Mouse (Mus musculus) hindbrain, embryonic 12.5 days (tissue): Measurements from ENCODE around the gene Ttyh2. TPM values are rescaled to one million over a fixed set of nuclear protein-coding genes. Genes with fewer than 3 reads are reported as not detected.

Source experiments
- ATAC-seq: fragments of 200-750 bp; cut with Nextera tagmentation; 2 replicates; pipeline ENCODE4 v1.8.0; 2017; ENCODE audit warnings: moderate TSS enrichment; ENCODE audit not compliant: low FRiP score
- H3K27ac ChIP-seq: fragments of 300-500 bp; sonication (generic); 2 replicates; pipeline ENCODE4 v1.5.1; 2016; ENCODE audit warnings: mild to moderate bottlenecking
- H3K27me3 ChIP-seq: fragments of 300-500 bp; sonication (generic); 2 replicates; pipeline ENCODE4 v1.6.1; 2016; ENCODE audit warnings: mild to moderate bottlenecking
- H3K36me3 ChIP-seq: fragments of 300-500 bp; sonication (generic); 2 replicates; pipeline ENCODE4 v1.6.1; 2016; ENCODE audit warnings: mild to moderate bottlenecking
- H3K4me1 ChIP-seq: fragments of 300-500 bp; sonication (generic); 2 replicates; pipeline ENCODE4 v1.6.1; 2016
- H3K4me2 ChIP-seq: fragments of 300-500 bp; sonication (generic); replicated peaks from 2 replicates; pipeline ENCODE4 v1.6.1; 2016; ENCODE audit warnings: mild to moderate bottlenecking
- H3K4me3 ChIP-seq: fragments of 300-500 bp; sonication (generic); 2 replicates; pipeline ENCODE4 v1.5.1; 2016; ENCODE audit warnings: mild to moderate bottlenecking
- H3K9ac ChIP-seq: fragments of 300-500 bp; sonication (generic); 2 replicates; pipeline ENCODE4 v1.6.1; 2016; ENCODE audit warnings: mild to moderate bottlenecking, moderate library complexity
- H3K9me3 ChIP-seq: fragments of 300-500 bp; sonication (generic); replicated peaks from 2 replicates; pipeline ENCODE4 v1.6.1; 2016; ENCODE audit warnings: mild to moderate bottlenecking
- WGBS: fragments of 180-500 bp; shearing (Covaris S2); methylation state at CpG from one replicate; pipeline ENCODE4 v1.1.7; 2016; 5-methylcytosine and 5-hydroxymethylcytosine counted together
- polyA plus RNA-seq: library from polyadenylated mRNA; unstranded; fragments of >200 nt; fragmentation: Nextera tagmentation; extraction: Ambion mirVana; gene quantifications from 2 replicates; pipeline ENCODE4 v1.2.1, GENCODE M21; 2016

Gene Ttyh2
- 18.0 and 23.8 TPM in 2 replicates for polyA plus RNA-seq

GRCm38 (mm10) chr11:114675341-114675825 is at the start of gene Ttyh2:
Gene Ttyh2, plus strand, starts transcription at chr11:114675431.
- Histone ChIP-seq H3K9ac (peak within 1 kb of the TSS; percentile 56), H3K27ac (0 out of 2 replicates have a peak within 1 kb of the TSS, but pooled peaks have one; percentile 44), H3K9me3 (no peaks in the 10 kb centered on the region), H3K4me1 (peaks cover 48% of the 10 kb centered on the region), H3K27me3 (0 out of 2 replicates have a peak, but pooled peaks cover 13% of the 10 kb centered on the region), H3K4me3 (peak within 1 kb of the TSS; percentile 53), H3K36me3 (peaks cover 35% of the 10 kb centered on the region), H3K4me2 (peak within 1 kb of the TSS; percentile 88)
- 0% methylated on average over 40 of the region's 40 CpGs for WGBS
- ATAC-seq, result peak; percentile 83

- WGBS, result 67% methylated on average over 13 of the region's 13 CpGs
- H3K27me3 ChIP-seq, result no peaks in the 10 kb centered on the region
- no peaks in the 10 kb centered on the region for H3K36me3 ChIP-seq
- peaks cover 8% of the 10 kb centered on the region; the same call in 1 of the 2 replicates for H3K9me3 ChIP-seq
- no peaks in the 10 kb centered on the region for H3K4me1 ChIP-seq
- H3K9ac ChIP-seq, result no peak overlapping the region
- H3K27ac ChIP-seq, result no peak overlapping the region
- no peak overlapping the region for H3K4me2 ChIP-seq
- ATAC-seq, result no peak
- no peak overlapping the region for H3K4me3 ChIP-seq
Measured at GRCm38 (mm10) chr11:114626071-114626690, 49.0 kb upstream of the Ttyh2 start.

- no peaks in the 10 kb centered on the region for H3K36me3 ChIP-seq
- H3K4me1 ChIP-seq, result no peaks in the 10 kb centered on the region
- WGBS, result 80% methylated on average over 5 of the region's 6 CpGs
- no peak for ATAC-seq
- H3K4me2 ChIP-seq, result no peak overlapping the region
- H3K27me3 ChIP-seq, result no peaks in the 10 kb centered on the region
- no peak overlapping the region for H3K27ac ChIP-seq
- no peak overlapping the region for H3K9ac ChIP-seq
- H3K9me3 ChIP-seq, result peaks cover 8% of the 10 kb centered on the region; the same call in 1 of the 2 replicates
- H3K4me3 ChIP-seq, result no peak overlapping the region
Measured at GRCm38 (mm10) chr11:114627036-114627435, 48.2 kb upstream of the Ttyh2 start.

- no peak overlapping the region; the same call in 1 of the 2 replicates for H3K27ac ChIP-seq
- H3K4me2 ChIP-seq, result no peak overlapping the region
- 75% methylated on average over 12 of the region's 12 CpGs for WGBS
- H3K36me3 ChIP-seq, result no peaks in the 10 kb centered on the region
- H3K4me1 ChIP-seq, result no peaks in the 10 kb centered on the region
- H3K4me3 ChIP-seq, result no peak overlapping the region
- H3K9me3 ChIP-seq, result peaks cover 8% of the 10 kb centered on the region; the same call in 1 of the 2 replicates
- no peak for ATAC-seq
- H3K27me3 ChIP-seq, result no peaks in the 10 kb centered on the region
- no peak overlapping the region for H3K9ac ChIP-seq
Measured at GRCm38 (mm10) chr11:114628032-114628431, 47.2 kb upstream of the Ttyh2 start.

GRCm38 (mm10) chr11:114630044-114630443 is 45.2 kb upstream of the Ttyh2 start:
- 78% methylated on average over 5 of the region's 5 CpGs for WGBS
- H3K9me3 ChIP-seq, result peaks cover 8% of the 10 kb centered on the region; the same call in 1 of the 2 replicates
- H3K4me3 ChIP-seq, result no peak overlapping the region
- H3K9ac ChIP-seq, result no peak overlapping the region
- no peak overlapping the region for H3K4me2 ChIP-seq
- H3K36me3 ChIP-seq, result no peaks in the 10 kb centered on the region
- no peak for ATAC-seq
- no peaks in the 10 kb centered on the region for H3K4me1 ChIP-seq
- no peak overlapping the region for H3K27ac ChIP-seq
- 0 out of 2 replicates have a peak, but pooled peaks cover under 1% of the 10 kb centered on the region for H3K27me3 ChIP-seq

- Histone ChIP-seq H3K27ac (no peak overlapping the region), H3K4me3 (no peak overlapping the region), H3K9ac (no peak overlapping the region), H3K4me2 (no peak overlapping the region), H3K4me1 (peaks cover 12% of the 10 kb centered on the region), H3K27me3 (0 out of 2 replicates have a peak, but pooled peaks cover 6% of the 10 kb centered on the region), H3K9me3 (peaks cover 8% of the 10 kb centered on the region; the same call in 1 of the 2 replicates), H3K36me3 (no peaks in the 10 kb centered on the region)
- ATAC-seq, result no peak
- WGBS, result 75% methylated on average over 8 of the region's 8 CpGs
Measured at GRCm38 (mm10) chr11:114632266-114632665, 43.0 kb upstream of the Ttyh2 start.

- peak overlapping the region; percentile 19 for H3K4me2 ChIP-seq
- H3K27me3 ChIP-seq, result peaks cover 23% of the 10 kb centered on the region
- no peaks in the 10 kb centered on the region for H3K9me3 ChIP-seq
- peaks cover 36% of the 10 kb centered on the region for H3K4me1 ChIP-seq
- H3K4me3 ChIP-seq, result no peak overlapping the region
- no peak overlapping the region for H3K27ac ChIP-seq
- no peak overlapping the region for H3K9ac ChIP-seq
- H3K36me3 ChIP-seq, result no peaks in the 10 kb centered on the region
- ATAC-seq, result peak; percentile 64
- WGBS, result 0% methylated on average over 6 of the region's 6 CpGs
Measured at GRCm38 (mm10) chr11:114636292-114636691, 38.9 kb upstream of the Ttyh2 start.

- H3K4me3 ChIP-seq, result no peak overlapping the region
- peak; percentile 65 for ATAC-seq
- WGBS, result 59% methylated on average over 33 of the region's 35 CpGs
- H3K4me2 ChIP-seq, result peak overlapping the region; percentile 19
- H3K9ac ChIP-seq, result no peak overlapping the region
- H3K36me3 ChIP-seq, result no peaks in the 10 kb centered on the region
- H3K27me3 ChIP-seq, result peaks cover 23% of the 10 kb centered on the region
- H3K4me1 ChIP-seq, result peaks cover 36% of the 10 kb centered on the region
- H3K27ac ChIP-seq, result no peak overlapping the region
- no peaks in the 10 kb centered on the region for H3K9me3 ChIP-seq
Measured at GRCm38 (mm10) chr11:114636727-114637505, 38.3 kb upstream of the Ttyh2 start.

- peaks cover 36% of the 10 kb centered on the region for H3K4me1 ChIP-seq
- no peak overlapping the region for H3K27ac ChIP-seq
- no peak overlapping the region for H3K4me3 ChIP-seq
- H3K36me3 ChIP-seq, result no peaks in the 10 kb centered on the region
- 53% methylated on average over 10 of the region's 10 CpGs for WGBS
- no peak overlapping the region for H3K9ac ChIP-seq
- H3K27me3 ChIP-seq, result peaks cover 23% of the 10 kb centered on the region
- ATAC-seq, result no peak
- no peak overlapping the region for H3K4me2 ChIP-seq
- no peaks in the 10 kb centered on the region for H3K9me3 ChIP-seq
Measured at GRCm38 (mm10) chr11:114638647-114639290, 36.5 kb upstream of the Ttyh2 start.

- WGBS, result 3% methylated on average over 19 of the region's 19 CpGs
- no peak overlapping the region for H3K27ac ChIP-seq
- peaks cover 23% of the 10 kb centered on the region for H3K27me3 ChIP-seq
Measured at GRCm38 (mm10) chr11:114639681-114640103, 35.5 kb upstream of the Ttyh2 start.

GRCm38 (mm10) chr11:114640658-114641057 is 34.6 kb upstream of the Ttyh2 start:
- no peak overlapping the region for H3K27ac ChIP-seq
- no peak overlapping the region for H3K4me2 ChIP-seq
- no peak overlapping the region for H3K9ac ChIP-seq
- whole genome bisulfite sequencing, result 36% methylated on average over 6 of the region's 6 CpGs
- H3K9me3 ChIP-seq, result no peaks in the 10 kb centered on the region
- peaks cover 36% of the 10 kb centered on the region for H3K4me1 ChIP-seq
- no peak for ATAC-seq
- no peaks in the 10 kb centered on the region for H3K36me3 ChIP-seq
- peaks cover 17% of the 10 kb centered on the region for H3K27me3 ChIP-seq
- H3K4me3 ChIP-seq, result no peak overlapping the region

More at GRCm38 (mm10) chr11:114639681-114640103, 35.5 kb upstream of the Ttyh2 start:
- Histone ChIP-seq H3K4me3 (no peak overlapping the region), H3K9ac (0 out of 2 replicates have a peak overlapping the region, but pooled peaks have one; percentile 8), H3K4me2 (peak overlapping the region; percentile 31), H3K36me3 (no peaks in the 10 kb centered on the region), H3K9me3 (no peaks in the 10 kb centered on the region), H3K4me1 (peaks cover 36% of the 10 kb centered on the region)
- 0 out of 2 replicates have a peak, but pooled peaks have one; percentile 33 for ATAC-seq

- Histone ChIP-seq H3K4me1 (peaks cover 33% of the 10 kb centered on the region), H3K9me3 (no peaks in the 10 kb centered on the region; the same call in 1 of the 2 replicates), H3K4me3 (no peak overlapping the region), H3K36me3 (no peaks in the 10 kb centered on the region), H3K4me2 (no peak overlapping the region), H3K27me3 (peaks cover 17% of the 10 kb centered on the region), H3K9ac (no peak overlapping the region), H3K27ac (no peak overlapping the region)
- 84% methylated on average over 8 of the region's 8 CpGs for WGBS
- no peak for ATAC-seq
Measured at GRCm38 (mm10) chr11:114641136-114641535, 34.1 kb upstream of the Ttyh2 start.
